Mouse (Mus musculus) MEL (cell line): Measurements from ENCODE around the gene Rpl11. TPM values are rescaled to one million over a fixed set of nuclear protein-coding genes. Genes with fewer than 3 reads are reported as not detected.

Source experiments
- DNase-seq: peaks from one replicate; pipeline ENCODE4 v3.0.0; 2011; ENCODE audit warnings: low read depth, low spot score
- H3K27ac ChIP-seq: 2 replicates; pipeline ENCODE4 v1.5.1; 2012; ENCODE audit warnings: low read depth, mild to moderate bottlenecking, control low read depth, low read length, moderate library complexity; ENCODE audit not compliant: control insufficient read depth
- H3K27me3 ChIP-seq, 2 experiments: fragments of 150-350 bp in 1 of 2; sonication (generic) in 1 of 2; 2 replicates each; pipeline ENCODE4 v1.6.1; 2012; ENCODE audit warnings: low read length in 2 of 2, mild to moderate bottlenecking in 2 of 2, improper control_type of control experiment in 1 of 2, moderate library complexity in 1 of 2; ENCODE audit not compliant: insufficient read depth in 2 of 2, control insufficient read depth in 1 of 2
- H3K36me3 ChIP-seq, 2 experiments: 2 replicates each; pipeline ENCODE4 v1.6.1; 2012 to 2014; ENCODE audit warnings: low read length in 2 of 2, improper control_type of control experiment in 1 of 2, inconsistent platforms in 1 of 2, mild to moderate bottlenecking in 1 of 2; ENCODE audit not compliant: insufficient read depth in 2 of 2, control insufficient read depth in 1 of 2
- H3K4me1 ChIP-seq, 2 experiments: fragments of 150-350 bp in 1 of 2; sonication (generic) in 1 of 2; 2 replicates each; pipeline ENCODE4 v1.6.1; 2012; ENCODE audit warnings: low read length in 2 of 2, improper control_type of control experiment in 1 of 2, mild to moderate bottlenecking in 1 of 2; ENCODE audit not compliant: insufficient read depth in 2 of 2, control insufficient read depth in 1 of 2
- H3K4me3 ChIP-seq, 2 experiments: fragments of 150-350 bp in 1 of 2; sonication (generic) in 1 of 2; 2 replicates each; pipeline ENCODE4 v1.5.1; 2012; ENCODE audit warnings: low read depth in 2 of 2, low read length in 2 of 2, mild to moderate bottlenecking in 2 of 2, moderate library complexity in 2 of 2, control low read depth in 1 of 2, improper control_type of control experiment in 1 of 2; ENCODE audit not compliant: control insufficient read depth in 1 of 2, insufficient read depth in 1 of 2
- H3K79me2 ChIP-seq: 2 replicates; pipeline ENCODE4 v1.6.1; 2012; ENCODE audit warnings: mild to moderate bottlenecking, low read length, moderate library complexity; ENCODE audit not compliant: control insufficient read depth, poor library complexity, insufficient read depth
- H3K9ac ChIP-seq: 2 replicates; pipeline ENCODE4 v1.6.1; 2012; ENCODE audit warnings: low read depth, mild to moderate bottlenecking, control low read depth, low read length, moderate library complexity; ENCODE audit not compliant: control insufficient read depth, poor library complexity, severe bottlenecking
- H3K9me3 ChIP-seq: fragments of 150-350 bp; sonication (generic); replicated peaks from 2 replicates; pipeline ENCODE4 v1.6.1; 2012; ENCODE audit warnings: mild to moderate bottlenecking, low read length, improper control_type of control experiment, moderate library complexity; ENCODE audit not compliant: insufficient read depth
- CHD1 ChIP-seq: IDR thresholded peaks from 2 replicates; pipeline ENCODE4 v1.6.1; 2012; ENCODE audit warnings: low read depth, mild to moderate bottlenecking, inconsistent platforms, low read length, improper control_type of control experiment
- CTCF ChIP-seq, 3 experiments: IDR thresholded peaks in 2 of 3; conservative IDR thresholded peaks in 1 of 3; 2 replicates each; pipeline ENCODE4 v1.5.1; 2011 to 2012; ENCODE audit warnings: low read length in 3 of 3, low read depth in 2 of 3, mild to moderate bottlenecking in 2 of 3, improper control_type of control experiment in 1 of 3, inconsistent platforms in 1 of 3, mixed read lengths in 1 of 3, moderate library complexity in 1 of 3; ENCODE audit not compliant: control insufficient read depth in 1 of 3, insufficient read depth in 1 of 3, poor library complexity in 1 of 3, severe bottlenecking in 1 of 3
- EP300 ChIP-seq, 2 experiments: IDR thresholded peaks; 2 replicates each; pipeline ENCODE4 v1.6.1; 2011; ENCODE audit warnings: improper control_type of control experiment in 2 of 2, low read length in 2 of 2, low read depth in 1 of 2, mild to moderate bottlenecking in 1 of 2
- ETS1 ChIP-seq: IDR thresholded peaks from 2 replicates; pipeline ENCODE4 v1.6.1; 2012; ENCODE audit warnings: low read depth, mild to moderate bottlenecking, inconsistent platforms, low read length, improper control_type of control experiment, moderate library complexity
- HCFC1 ChIP-seq: IDR thresholded peaks from 2 replicates; pipeline ENCODE4 v1.6.1; 2012; ENCODE audit warnings: low read depth, mild to moderate bottlenecking, inconsistent platforms, low read length, improper control_type of control experiment, moderate library complexity
- MXI1 ChIP-seq: IDR thresholded peaks from 2 replicates; pipeline ENCODE4 v1.6.1; 2011; ENCODE audit warnings: mild to moderate bottlenecking, low read depth, low read length, improper control_type of control experiment
- MYB ChIP-seq: IDR thresholded peaks from 2 replicates; pipeline ENCODE4 v1.6.1; 2011; ENCODE audit warnings: mild to moderate bottlenecking, low read depth, low read length, improper control_type of control experiment
- POLR2A ChIP-seq, 2 experiments: IDR thresholded peaks; 2 replicates each; pipeline ENCODE4 v1.6.1; 2011 to 2012; ENCODE audit warnings: low read length in 2 of 2, mild to moderate bottlenecking in 2 of 2, control low read depth in 1 of 2, improper control_type of control experiment in 1 of 2, low read depth in 1 of 2, moderate library complexity in 1 of 2; ENCODE audit not compliant: control insufficient read depth in 1 of 2, insufficient read depth in 1 of 2, poor library complexity in 1 of 2
- POLR2AphosphoS2 ChIP-seq: IDR thresholded peaks from 2 replicates; pipeline ENCODE4 v1.6.1; 2011; ENCODE audit warnings: low read length, improper control_type of control experiment
- SIN3A ChIP-seq: IDR thresholded peaks from 2 replicates; pipeline ENCODE4 v1.6.1; 2012; ENCODE audit warnings: low read length, improper control_type of control experiment, inconsistent platforms
- TBP ChIP-seq: IDR thresholded peaks from 2 replicates; pipeline ENCODE4 v1.8.0; 2011; ENCODE audit warnings: low read depth, low read length, improper control_type of control experiment
- USF1 ChIP-seq: IDR thresholded peaks from 2 replicates; pipeline ENCODE4 v1.6.1; 2014; ENCODE audit warnings: low read depth, mild to moderate bottlenecking, inconsistent platforms, low read length, improper control_type of control experiment, moderate library complexity
- USF2 ChIP-seq, 2 experiments: IDR thresholded peaks; 2 replicates each; pipeline ENCODE4 v1.6.1; 2011 to 2012; ENCODE audit warnings: improper control_type of control experiment in 2 of 2, low read length in 2 of 2, borderline replicate concordance in 1 of 2, inconsistent platforms in 1 of 2, low read depth in 1 of 2, mild to moderate bottlenecking in 1 of 2; ENCODE audit not compliant: insufficient read depth in 1 of 2
- polyA plus RNA-seq, 2 experiments: library from polyadenylated mRNA; stranded (reverse) in 1 of 2; unstranded in 1 of 2; fragments of >175 nt in 1 of 2; fragments of >200 nt in 1 of 2; gene quantifications; 2 replicates each; pipeline versions ENCODE4 v1.2.1 to v1.2.4; 2012; ENCODE audit warnings: low replicate concordance in 2 of 2, low read depth in 1 of 2; ENCODE audit not compliant: insufficient read length in 2 of 2, insufficient read depth in 1 of 2, missing spikeins in 1 of 2
- total RNA-seq: library from RNA; depleted of rRNA; stranded (reverse); fragments of 300-350 nt; gene quantifications from 2 replicates; pipeline ENCODE4 v1.2.3, GENCODE M21; 2012

Rpl11 gene
- total and polyA plus RNA-seq, 3 experiments, result 2,003 to 2,603 TPM; not detected in 1

DNA sequence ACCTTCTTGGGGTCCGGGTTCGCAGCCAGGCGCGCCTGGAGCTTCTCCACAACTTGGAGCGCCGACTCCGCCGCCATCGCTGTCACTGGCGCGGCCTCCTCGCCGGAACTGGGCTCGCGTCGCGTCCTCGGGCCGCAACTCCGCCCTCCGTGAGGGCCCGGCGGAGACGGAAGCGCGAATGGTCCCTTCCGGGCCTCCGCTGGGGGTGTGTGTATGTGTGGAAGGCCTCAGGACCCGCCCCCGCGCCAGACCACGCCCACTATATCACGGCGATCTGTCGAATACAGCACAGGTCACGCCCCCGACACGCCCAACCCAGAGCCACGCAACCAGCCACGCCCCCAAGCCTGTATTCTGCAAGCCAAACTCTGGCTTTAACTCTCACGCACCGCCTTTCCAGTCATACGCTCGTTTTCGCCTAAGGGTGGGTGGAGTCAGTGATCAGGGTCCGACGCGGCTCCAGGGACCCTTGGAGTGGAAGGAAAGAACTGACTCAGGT is 31.6 kb downstream of the Rpl11 start, which contains the start of gene Eloa (continued):
- TF ChIP-seq EP300 (IDR thresholded peaks at IDR 0.05; ENCODE audit: low read depth in 1 of 2, low read length in 2 of 2) (0 out of 4 replicates have a peak, but pooled peaks of 1 of the 2 experiments have one; percentile 11), HCFC1 (peak; percentile 87), USF1 (peak; percentile 66; the same call in 1 of the 2 replicates)

DNA sequence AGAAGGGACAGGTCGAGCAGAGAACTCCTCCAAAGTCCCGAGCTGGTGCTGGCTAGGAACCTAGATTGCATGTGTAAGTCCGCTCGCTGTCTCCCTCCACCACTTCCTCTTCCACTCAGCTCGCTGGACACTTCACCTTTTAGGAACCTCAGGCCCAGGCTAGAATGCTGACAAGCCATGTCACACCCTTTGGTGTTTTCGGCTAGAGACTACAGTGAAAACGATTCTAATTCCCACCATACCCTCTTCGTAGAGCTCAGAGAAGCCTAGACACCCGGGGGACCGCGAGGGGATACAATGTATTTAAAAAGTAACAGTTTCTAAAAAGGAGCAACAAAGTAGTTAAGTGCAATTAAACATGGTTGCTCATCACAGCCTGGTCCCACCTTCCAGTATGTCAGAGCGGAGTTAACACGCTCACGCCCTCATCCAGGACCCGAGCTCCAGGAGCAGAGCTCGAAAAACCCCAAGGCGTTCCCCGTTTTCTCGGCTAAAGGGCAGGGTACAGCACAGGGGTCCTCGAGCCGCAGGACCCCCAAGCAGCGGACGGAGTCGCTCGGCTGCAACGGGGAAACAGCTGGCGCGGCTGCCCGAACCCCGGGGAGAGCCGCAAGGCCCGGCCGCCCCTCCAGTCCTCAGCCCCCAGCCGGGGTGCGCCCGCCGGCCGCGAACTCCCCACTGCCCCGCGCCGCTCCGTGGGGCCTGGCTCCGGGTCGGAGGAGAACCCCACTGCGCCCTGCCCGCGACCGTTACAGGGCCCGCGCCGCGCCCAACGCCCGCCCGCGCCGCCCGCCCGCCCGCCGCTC is 32.3 kb downstream of the Rpl11 start:
- peak overlapping the region; percentile 87 to 99 for H3K4me3 ChIP-seq
- no peaks in the 10 kb centered on the region for H3K27me3 ChIP-seq
- TF ChIP-seq ETS1 (no peak), POLR2AphosphoS2 (no peak), CHD1 (0 out of 2 replicates have a peak, but pooled peaks have one; percentile 56), TBP (0 out of 2 replicates have a peak, but pooled peaks have one; percentile 46), SIN3A (peak; percentile 61), USF1 (no peak), POLR2A (IDR thresholded peaks at IDR 0.05; ENCODE audit: control insufficient read depth in 1 of 2, insufficient read depth in 1 of 2, low read depth in 1 of 2, low read length in 2 of 2, poor library complexity in 1 of 2) (0 out of 4 replicates have a peak, but pooled peaks of 1 of the 2 experiments have one; percentile 25), MXI1 (0 out of 2 replicates have a peak, but pooled peaks have one; percentile 59)
- TF ChIP-seq, all 39 proteins: peak for 5
- peak; percentile 82 for DNase-seq
- Histone ChIP-seq H3K4me1 (peaks cover 9 to 10% of the 10 kb centered on the region in 2 experiments), H3K79me2 (peaks cover 48% of the 10 kb centered on the region), H3K36me3 (peaks cover 0 to 18% of the 10 kb centered on the region in 2 experiments; a peak in 3 of 4 replicates), H3K27ac (peak overlapping the region; percentile 32), H3K9ac (peak overlapping the region; percentile 86), H3K9me3 (no peaks in the 10 kb centered on the region)

DNA sequence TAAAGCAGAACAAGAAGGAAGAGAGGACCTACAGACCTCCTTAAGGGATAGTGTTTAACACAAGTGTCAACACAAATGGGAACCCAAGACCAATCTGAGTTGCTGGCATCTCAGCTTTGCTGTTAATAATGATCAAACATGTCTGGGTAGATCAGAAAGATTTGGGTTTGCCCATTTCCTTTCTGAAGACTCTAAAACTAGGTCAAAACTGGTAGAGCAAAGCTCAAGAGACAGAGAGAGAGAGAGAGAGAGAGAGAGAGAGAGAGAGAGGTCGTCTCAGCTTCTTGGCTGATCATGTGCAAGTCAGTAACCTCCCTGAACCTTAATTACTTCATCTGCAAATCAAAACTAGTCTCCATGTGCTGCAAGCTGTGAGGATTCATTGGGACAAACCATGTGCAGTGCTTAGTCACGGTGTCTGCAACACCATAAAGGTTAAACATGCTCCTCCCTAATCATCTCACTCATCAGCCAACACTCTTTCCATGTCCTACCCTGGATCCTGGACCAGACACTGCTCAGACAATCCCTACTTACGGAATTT is 37.1 kb downstream of the Rpl11 start:
- Histone ChIP-seq H3K4me3 (no peak overlapping the region), H3K27me3 (no peaks in the 10 kb centered on the region), H3K9me3 (no peaks in the 10 kb centered on the region), H3K36me3 (peaks cover 17 to 18% of the 10 kb centered on the region in 2 experiments), H3K4me1 (peaks cover 9 to 10% of the 10 kb centered on the region in 2 experiments), H3K79me2 (peaks cover 58% of the 10 kb centered on the region), H3K27ac (no peak overlapping the region), H3K9ac (no peak overlapping the region)
- TF ChIP-seq POLR2A (IDR thresholded peaks at IDR 0.05; ENCODE audit: control insufficient read depth in 1 of 2, insufficient read depth in 1 of 2, low read depth in 1 of 2, low read length in 2 of 2, poor library complexity in 1 of 2) (no peak), USF2 (IDR thresholded peaks at IDR 0.05; ENCODE audit: borderline replicate concordance in 1 of 2, insufficient read depth in 1 of 2, low read depth in 1 of 2, low read length in 2 of 2) (no peak), CTCF (IDR thresholded peaks at IDR 0.05 in 2 of 3, conservative IDR thresholded peaks at IDR 0.05 in 1 of 3; ENCODE audit: control insufficient read depth in 1 of 3, insufficient read depth in 1 of 3, low read depth in 2 of 3, low read length in 3 of 3, poor library complexity in 1 of 3, severe bottlenecking in 1 of 3) (no peak), TBP (no peak), MYB (no peak), USF1 (no peak)
- no peak for DNase-seq
